Mouse (Mus musculus): Measurements from ENCODE around the gene Ak1. TPM values are rescaled to one million over a fixed set of nuclear protein-coding genes. Genes with fewer than 3 reads are reported as not detected.
A peak's percentile ranks its signal among the peaks of the same experiment; 100 is the strongest.

Gene Ak1
- polyA plus RNA-seq (2016; fragmentation: Nextera tagmentation; extraction: Ambion mirVana): 17.8 and 20.2 TPM in 2 replicates

DNA sequence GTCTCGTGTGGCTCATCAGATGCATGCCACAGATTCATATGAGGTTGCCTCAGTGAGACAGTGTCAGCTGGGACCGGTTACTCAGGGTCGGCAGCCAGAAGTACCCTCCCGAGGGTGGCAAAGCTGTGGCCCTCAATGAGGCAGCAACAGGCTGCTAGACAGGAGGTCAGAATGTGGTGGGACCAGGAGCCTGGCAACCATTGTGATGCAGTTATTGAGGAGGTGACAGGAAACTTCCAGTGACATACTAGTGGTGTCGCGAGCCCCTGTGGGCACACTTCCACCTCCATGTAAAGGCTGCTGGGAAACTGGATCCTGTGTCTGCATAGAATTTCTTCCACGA, at the start of gene Ak1:
TSS of gene Ak1 (plus strand) at position 242 of the 343 bp plus-strand sequence.
- no peaks in the 10 kb centered on the region for H3K9me3 ChIP-seq
- peaks cover 26% of the 10 kb centered on the region for H3K36me3 ChIP-seq (replicated peaks)
- peaks cover 65% of the 10 kb centered on the region for H3K4me1 ChIP-seq
- no peak within 1 kb of the TSS for H3K4me3 ChIP-seq
- 54% methylated on average over 7 of the region's 7 CpGs for WGBS
- peak within 1 kb of the TSS; percentile 78 for H3K27ac ChIP-seq
- no peaks in the 10 kb centered on the region for H3K27me3 ChIP-seq (ENCODE audit: poor library complexity, severe bottlenecking)
- DNase-seq (ENCODE audit: extremely low spot score, low spot score): no peak

DNA sequence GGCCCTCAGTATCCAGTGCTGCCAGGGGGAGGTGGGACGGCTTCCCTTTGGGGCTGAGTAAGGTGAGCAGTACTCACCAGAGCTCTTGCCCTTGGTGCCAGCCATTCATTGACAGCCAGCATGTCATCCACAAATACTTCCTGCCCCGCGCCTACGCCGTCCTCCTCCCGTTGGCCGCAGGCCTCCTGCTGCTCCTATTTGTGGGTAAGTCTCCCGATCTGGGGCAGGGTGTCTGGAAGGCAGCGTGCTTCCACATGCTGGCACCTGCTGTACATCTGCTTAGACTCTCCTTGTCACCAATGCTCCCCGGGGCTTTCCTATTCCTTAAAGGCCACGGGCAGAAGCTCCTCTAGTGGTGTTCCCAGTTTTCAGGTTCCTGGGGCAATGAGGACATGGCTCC, 49.4 kb upstream of the Ak1 start:
- Histone ChIP-seq H3K9me3 (no peaks in the 10 kb centered on the region), H3K4me1 (peaks cover 28% of the 10 kb centered on the region), H3K36me3 (replicated peaks) (peaks cover 33% of the 10 kb centered on the region), H3K27me3 (ENCODE audit: poor library complexity, severe bottlenecking) (peaks cover 14% of the 10 kb centered on the region), H3K4me3 (peak overlapping the region; percentile 71), H3K27ac (no peak overlapping the region)
- no peak for DNase-seq (ENCODE audit: extremely low spot score, low spot score)
- 93% methylated on average over 11 of the region's 11 CpGs for WGBS

- Histone ChIP-seq H3K9me3 (no peaks in the 10 kb centered on the region), H3K36me3 (replicated peaks) (peaks cover 14% of the 10 kb centered on the region), H3K27me3 (ENCODE audit: poor library complexity, severe bottlenecking) (peaks cover 37% of the 10 kb centered on the region), H3K4me3 (peak within 1 kb of the TSS; percentile 70), H3K27ac (peak within 1 kb of the TSS; percentile 77), H3K4me1 (peaks cover 35% of the 10 kb centered on the region)
- 77% methylated on average over 6 of the region's 6 CpGs for WGBS
- DNase-seq (ENCODE audit: extremely low spot score, low spot score): no peak
Observed at GRCm38 (mm10) chr2:32574497-32574896, 47.1 kb upstream of the Ak1 start, which contains the start of gene Pip5kl1. TSS of gene Pip5kl1 (plus strand) at chr2:32574797.

- Histone ChIP-seq H3K4me3 (peak overlapping the region; percentile 70), H3K36me3 (replicated peaks) (peaks cover 14% of the 10 kb centered on the region), H3K4me1 (peaks cover 35% of the 10 kb centered on the region), H3K27me3 (ENCODE audit: poor library complexity, severe bottlenecking) (peaks cover 42% of the 10 kb centered on the region), H3K27ac (peak overlapping the region; percentile 77), H3K9me3 (no peaks in the 10 kb centered on the region)
- peak; percentile 57 for DNase-seq (ENCODE audit: extremely low spot score, low spot score)
- WGBS: 2% methylated on average over 26 of the region's 26 CpGs
Observed at GRCm38 (mm10) chr2:32574901-32575585, 46.5 kb upstream of the Ak1 start.

GRCm38 (mm10) chr2:32575586-32576160, 45.9 kb upstream of the Ak1 start, which contains the start of gene 9430097D07Rik:
TSS of gene 9430097D07Rik (minus strand) at chr2:32575684.
- peaks cover 49% of the 10 kb centered on the region for H3K27me3 ChIP-seq (ENCODE audit: poor library complexity, severe bottlenecking)
- DNase-seq (ENCODE audit: extremely low spot score, low spot score): peak; percentile 69
- H3K4me1 ChIP-seq: peaks cover 35% of the 10 kb centered on the region
- H3K36me3 ChIP-seq (replicated peaks): peaks cover 14% of the 10 kb centered on the region
- H3K4me3 ChIP-seq: peak within 1 kb of the TSS; percentile 70
- peak within 1 kb of the TSS; percentile 77 for H3K27ac ChIP-seq
- 4% methylated on average over 28 of the region's 28 CpGs for WGBS
- no peaks in the 10 kb centered on the region for H3K9me3 ChIP-seq

GRCm38 (mm10) chr2:32576532-32576931, 45.0 kb upstream of the Ak1 start:
- H3K9me3 ChIP-seq: no peaks in the 10 kb centered on the region
- H3K27ac ChIP-seq: no peak overlapping the region
- 89% methylated on average over 9 of the region's 9 CpGs for WGBS
- H3K27me3 ChIP-seq (ENCODE audit: poor library complexity, severe bottlenecking): peaks cover 57% of the 10 kb centered on the region
- H3K4me3 ChIP-seq: no peak overlapping the region
- peaks cover 14% of the 10 kb centered on the region for H3K36me3 ChIP-seq (replicated peaks)
- DNase-seq (ENCODE audit: extremely low spot score, low spot score): no peak
- peaks cover 34% of the 10 kb centered on the region for H3K4me1 ChIP-seq

- H3K9me3 ChIP-seq: no peaks in the 10 kb centered on the region
- peaks cover 2% of the 10 kb centered on the region for H3K36me3 ChIP-seq (replicated peaks)
- WGBS: 42% methylated on average over 25 of the region's 30 CpGs
- no peak for DNase-seq (ENCODE audit: extremely low spot score, low spot score)
- no peak overlapping the region for H3K4me3 ChIP-seq
- H3K4me1 ChIP-seq: peaks cover 37% of the 10 kb centered on the region
- H3K27ac ChIP-seq: no peak overlapping the region
- H3K27me3 ChIP-seq (ENCODE audit: poor library complexity, severe bottlenecking): peaks cover 74% of the 10 kb centered on the region
Observed at GRCm38 (mm10) chr2:32578146-32579046, 43.2 kb upstream of the Ak1 start.

DNA sequence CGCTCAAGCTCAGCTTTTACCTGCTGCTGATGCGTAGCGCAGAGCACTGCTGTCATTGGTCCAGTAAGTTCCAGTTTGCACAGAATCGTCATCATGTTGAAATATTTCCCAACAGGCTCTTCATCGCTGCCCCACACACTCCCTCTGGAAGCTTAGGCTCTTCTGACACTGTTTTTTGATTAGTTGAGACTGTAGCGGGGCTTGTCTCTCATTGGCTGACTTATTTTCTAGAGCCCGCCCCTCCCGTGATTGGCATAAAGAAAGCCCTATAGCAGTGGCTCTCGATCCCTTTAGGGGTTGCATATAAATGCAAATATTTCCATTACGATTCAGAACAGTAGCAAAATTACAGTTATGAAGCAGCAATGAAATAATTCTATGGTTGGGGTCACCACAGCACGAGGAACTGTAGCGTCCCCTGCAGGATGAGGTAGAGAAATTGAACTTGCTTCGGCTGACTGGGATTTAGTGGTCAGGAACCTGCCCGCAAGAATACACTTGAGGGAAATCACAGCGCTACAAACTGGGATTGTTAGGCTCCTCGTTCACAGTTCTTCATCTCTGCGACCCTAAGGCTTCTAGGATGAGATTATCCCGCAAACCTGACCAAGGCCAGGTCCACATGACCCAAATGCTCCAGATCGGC, 40.0 kb upstream of the Ak1 start:
- no peaks in the 10 kb centered on the region for H3K36me3 ChIP-seq (replicated peaks)
- 35% methylated on average over 19 of the region's 19 CpGs for WGBS
- peak overlapping the region; percentile 43 for H3K4me3 ChIP-seq
- H3K27me3 ChIP-seq (ENCODE audit: poor library complexity, severe bottlenecking): peaks cover 80% of the 10 kb centered on the region
- peaks cover 34% of the 10 kb centered on the region for H3K4me1 ChIP-seq
- H3K9me3 ChIP-seq: no peaks in the 10 kb centered on the region
- 0 out of 2 replicates have a peak overlapping the region, but pooled peaks have one; percentile 44 for H3K27ac ChIP-seq
- peak; percentile 45 for DNase-seq (ENCODE audit: extremely low spot score, low spot score)

DNA sequence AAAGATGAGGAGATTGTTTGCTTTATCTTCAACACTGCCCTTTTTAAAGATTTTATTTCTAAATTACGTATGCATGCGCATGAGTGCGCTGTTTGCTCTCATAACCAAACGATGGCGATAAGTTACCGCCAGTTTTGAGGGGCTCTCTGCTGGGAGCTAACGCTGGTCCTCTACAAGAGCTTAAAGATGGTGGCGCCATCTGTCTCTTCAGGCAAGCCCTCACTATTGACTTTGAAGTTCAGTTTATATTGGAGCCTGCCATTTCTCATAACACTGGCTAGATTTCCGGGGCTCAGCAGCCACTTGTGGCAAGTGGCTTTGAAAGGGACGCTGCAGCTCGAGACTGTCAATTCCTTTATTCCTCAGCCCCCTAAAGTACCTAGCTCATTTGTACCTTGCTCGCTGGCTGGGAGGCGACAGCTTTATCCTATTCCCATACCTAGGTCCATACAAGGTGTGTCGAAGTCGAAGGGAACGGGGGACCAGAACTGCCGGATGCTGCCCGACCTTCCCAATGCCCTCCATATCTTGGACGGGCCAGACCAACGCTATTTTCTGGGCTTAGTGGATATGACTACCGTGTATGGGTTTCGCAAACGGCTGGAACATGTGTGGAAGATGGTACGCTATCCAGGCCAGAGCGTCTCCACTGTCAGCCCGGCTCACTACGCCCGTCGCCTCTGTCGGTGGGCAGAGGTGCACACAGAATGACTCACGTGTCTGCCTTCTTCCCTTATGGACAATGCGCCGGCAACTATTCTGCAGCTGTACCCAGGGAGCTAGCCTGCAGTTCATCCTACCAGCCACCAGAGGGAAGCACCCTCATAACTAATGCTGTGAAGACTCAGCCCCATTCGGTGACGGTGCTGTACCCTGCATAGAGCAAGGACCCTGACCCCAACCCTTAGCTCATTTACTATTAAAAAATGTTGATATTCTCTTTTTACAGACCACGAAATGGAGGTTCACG, 38.4 kb upstream of the Ak1 start:
- DNase-seq (ENCODE audit: extremely low spot score, low spot score): peak; percentile 82
- WGBS: 16% methylated on average over 37 of the region's 37 CpGs
- no peaks in the 10 kb centered on the region for H3K36me3 ChIP-seq (replicated peaks)
- peak overlapping the region; percentile 40 for H3K4me3 ChIP-seq
- H3K4me1 ChIP-seq: peaks cover 50% of the 10 kb centered on the region
- H3K27ac ChIP-seq: peak overlapping the region; percentile 31; the same call in 1 of the 2 replicates
- H3K9me3 ChIP-seq: no peaks in the 10 kb centered on the region
- H3K27me3 ChIP-seq (ENCODE audit: poor library complexity, severe bottlenecking): peaks cover 74% of the 10 kb centered on the region

DNA sequence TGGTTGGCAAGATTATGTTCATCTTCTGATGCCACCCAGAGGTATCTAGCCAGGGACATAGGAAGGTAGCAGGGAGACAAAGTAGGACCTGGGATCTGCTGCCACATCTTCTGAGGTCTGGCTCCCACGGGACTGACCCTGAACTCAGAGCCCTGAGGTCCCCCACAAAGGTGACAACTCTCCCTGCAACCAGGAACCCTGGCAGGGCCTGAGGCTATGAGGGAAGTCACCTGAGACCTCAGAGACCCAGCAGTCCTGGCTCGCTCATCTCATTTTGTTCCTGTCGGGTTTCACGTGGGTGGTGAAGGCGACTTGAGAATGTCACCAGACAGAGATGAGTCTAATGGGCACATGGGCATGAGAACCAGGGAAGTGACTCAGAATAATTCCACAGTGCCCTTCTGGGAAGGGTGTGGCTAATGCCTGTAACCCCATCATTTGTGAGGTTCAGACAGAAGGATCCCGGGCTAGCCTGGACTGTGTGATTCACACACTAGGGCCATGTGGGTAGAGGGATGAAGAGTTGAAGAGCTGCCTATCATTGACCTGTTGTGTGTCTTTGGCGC, 36.3 kb upstream of the Ak1 start:
- Histone ChIP-seq H3K4me3 (no peak overlapping the region), H3K4me1 (peaks cover 58% of the 10 kb centered on the region), H3K27ac (no peak overlapping the region), H3K9me3 (no peaks in the 10 kb centered on the region), H3K36me3 (replicated peaks) (no peaks in the 10 kb centered on the region), H3K27me3 (ENCODE audit: poor library complexity, severe bottlenecking) (peaks cover 56% of the 10 kb centered on the region)
- 83% methylated on average over 7 of the region's 7 CpGs for WGBS
- DNase-seq (ENCODE audit: extremely low spot score, low spot score): no peak

DNA sequence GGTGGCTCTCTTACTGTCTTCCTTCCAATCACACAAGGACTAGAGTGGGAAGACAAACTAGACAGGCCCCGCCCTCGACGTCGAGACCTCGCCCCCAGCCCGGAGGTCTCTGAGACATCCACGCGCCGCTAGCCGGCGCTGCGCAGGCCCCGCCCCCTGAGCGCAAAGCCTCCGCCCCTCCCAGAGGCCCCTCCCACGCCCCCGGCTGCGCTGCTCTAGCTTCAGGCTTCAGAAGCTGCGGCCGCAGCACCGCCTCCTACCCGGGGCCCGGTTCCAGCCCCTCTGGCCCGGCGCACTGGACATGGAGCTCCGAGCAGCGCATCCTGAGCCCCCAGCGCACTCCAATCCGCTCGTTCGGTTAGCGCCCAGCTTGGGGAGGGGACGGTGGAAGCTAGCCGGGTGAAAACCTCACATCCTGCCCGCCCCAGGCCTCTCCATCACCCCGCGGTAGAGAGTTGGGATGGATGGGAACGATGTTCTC, 34.6 kb upstream of the Ak1 start, which contains the start of gene St6galnac4:
TSS of gene St6galnac4 (plus strand) at position 225 of the 481 bp plus-strand sequence.
- Histone ChIP-seq H3K27me3 (ENCODE audit: poor library complexity, severe bottlenecking) (peaks cover 40% of the 10 kb centered on the region), H3K4me1 (peaks cover 52% of the 10 kb centered on the region), H3K4me3 (peak within 1 kb of the TSS; percentile 62), H3K36me3 (replicated peaks) (no peaks in the 10 kb centered on the region), H3K27ac (peak within 1 kb of the TSS; percentile 83), H3K9me3 (no peaks in the 10 kb centered on the region)
- WGBS: under 1% methylated on average over 38 of the region's 38 CpGs
- peak; percentile 94 for DNase-seq (ENCODE audit: extremely low spot score, low spot score)
